Mouse (Mus musculus) megakaryocyte, embryonic 14.5 days (primary cell): ENCODE results near the gene Hlf.

Source experiments
- FLI1 ChIP-seq: IDR thresholded peaks from 2 replicates; pipeline ENCODE4 v1.6.1; 2012; ENCODE audit warnings: low read length, inconsistent platforms, mixed read lengths
- GATA1 ChIP-seq: IDR thresholded peaks from 3 replicates; pipeline ENCODE4 v1.6.1; 2012; ENCODE audit warnings: mixed read lengths, low read length, inconsistent platforms, borderline replicate concordance

GRCm38 (mm10) chr11:90425207-90425525 lies 34.5 kb upstream of the Hlf start:
- TF ChIP-seq FLI1 (no peak), GATA1 (no peak)
